Mouse (Mus musculus) lung, adult 2 months (tissue): ENCODE measurements around the gene Tbx3.

Experiments
- CTCF ChIP-seq: fragments of 200-500 bp; IDR thresholded peaks from 2 replicates; pipeline ENCODE4 v1.5.1; 2011; ENCODE audit warnings: mild to moderate bottlenecking, low read length, control low read depth; ENCODE audit not compliant: insufficient read depth
- POLR2A ChIP-seq: fragments of 200-500 bp; IDR thresholded peaks from 2 replicates; pipeline ENCODE4 v1.6.1; 2011; ENCODE audit warnings: low read depth, mild to moderate bottlenecking, control low read depth, low read length, borderline replicate concordance; ENCODE audit errors: extremely low read depth

- TF ChIP-seq CTCF (no peak), POLR2A (no peak)
Observed at GRCm38 (mm10) chr5:119708850-119709585, 38.5 kb downstream of the Tbx3 start.
